ENCODE assay signal across 11 mouse cellular contexts in genomic region chr10:69579585-69579984, GRCm38 (mm10).
DNase-seq lines count a peak whose midpoint lies in the region; ATAC-seq lines count a peak whose summit lies in the region.
"Had no signal": no experiment of that assay in that cellular context is flagged by ENCODE, and none has a peak within 500 bp of the region (broad histone marks: within the 10 kb centered on the region; RNA-seq: fewer than 3 reads in every experiment).

No protein-coding gene starts in this region.

- H3K36me3 ChIP-seq in heart, embryonic 12.5 days, result peaks cover 3% of the 10 kb centered on the region; the same call in 1 of the 2 replicates
- no peaks in the 10 kb centered on the region for H3K36me3 ChIP-seq in midbrain, embryonic 12.5 days
- no peaks in the 10 kb centered on the region for H3K36me3 ChIP-seq in midbrain, embryonic 16.5 days (ENCODE audit: control insufficient read depth, insufficient read depth, low read length)
- H3K36me3 ChIP-seq in embryonic facial prominence, embryonic 14.5 days (ENCODE audit: control insufficient read depth, insufficient read depth, low read length), result no peaks in the 10 kb centered on the region
- H3K36me3 ChIP-seq: lung, embryonic 15.5 days had no signal

- 34% methylated on average over 12 of the region's 12 CpGs for WGBS in heart, embryonic 12.5 days
- 72% methylated on average over 12 of the region's 12 CpGs for WGBS in midbrain, embryonic 12.5 days
- 55% methylated on average over 12 of the region's 12 CpGs for WGBS in midbrain, embryonic 16.5 days
- WGBS in embryonic facial prominence, embryonic 14.5 days, result 54% methylated on average over 12 of the region's 12 CpGs

- H3K27me3 ChIP-seq in heart, embryonic 12.5 days (replicated peaks), result no peaks in the 10 kb centered on the region
- H3K27me3 ChIP-seq in midbrain, embryonic 12.5 days, result peaks cover 8% of the 10 kb centered on the region; the same call in 1 of the 2 replicates
- no peaks in the 10 kb centered on the region for H3K27me3 ChIP-seq in midbrain, embryonic 16.5 days (ENCODE audit: control insufficient read depth, insufficient read depth, low read depth, low read length)
- no peaks in the 10 kb centered on the region for H3K27me3 ChIP-seq in embryonic facial prominence, embryonic 14.5 days (replicated peaks; ENCODE audit: control insufficient read depth, insufficient read depth, low read length)
- H3K27me3 ChIP-seq: lung, embryonic 15.5 days; neural tube, embryonic 12.5 days had no signal

- H3K27ac ChIP-seq in heart, embryonic 12.5 days (ENCODE audit: poor library complexity, severe bottlenecking), result peak overlapping the region; percentile 61; the same call in 1 of the 2 replicates
- peak overlapping the region; percentile 46; the same call in 1 of the 2 replicates for H3K27ac ChIP-seq in midbrain, embryonic 12.5 days (replicated peaks)
- H3K27ac ChIP-seq in midbrain, embryonic 16.5 days (ENCODE audit: low read length), result no peak overlapping the region
- 0 out of 2 replicates have a peak overlapping the region, but pooled peaks have one; percentile 15 for H3K27ac ChIP-seq in embryonic facial prominence, embryonic 14.5 days (replicated peaks; ENCODE audit: low read depth, low read length)
- H3K27ac ChIP-seq: lung, embryonic 15.5 days; neural tube, embryonic 12.5 days had no signal

- H3K9me3 ChIP-seq in heart, embryonic 12.5 days (replicated peaks), result no peaks in the 10 kb centered on the region
- no peaks in the 10 kb centered on the region for H3K9me3 ChIP-seq in midbrain, embryonic 12.5 days
- no peaks in the 10 kb centered on the region for H3K9me3 ChIP-seq in midbrain, embryonic 16.5 days (replicated peaks; ENCODE audit: control insufficient read depth, low read length, poor library complexity, severe bottlenecking)
- no peaks in the 10 kb centered on the region for H3K9me3 ChIP-seq in embryonic facial prominence, embryonic 14.5 days (ENCODE audit: control insufficient read depth, low read length)
- H3K9me3 ChIP-seq: lung, embryonic 15.5 days; neural tube, embryonic 12.5 days had no signal

- peaks cover 63% of the 10 kb centered on the region for H3K4me1 ChIP-seq in heart, embryonic 12.5 days (replicated peaks)
- peaks cover 39% of the 10 kb centered on the region for H3K4me1 ChIP-seq in midbrain, embryonic 12.5 days
- peaks cover 43% of the 10 kb centered on the region for H3K4me1 ChIP-seq in midbrain, embryonic 16.5 days (ENCODE audit: control insufficient read depth, insufficient read depth, low read length)
- peaks cover 22% of the 10 kb centered on the region for H3K4me1 ChIP-seq in embryonic facial prominence, embryonic 14.5 days (ENCODE audit: control insufficient read depth, insufficient read depth, low read length)

- H3K4me3 ChIP-seq in heart, embryonic 12.5 days, result no peak overlapping the region
- no peak overlapping the region for H3K4me3 ChIP-seq in midbrain, embryonic 12.5 days
- H3K4me3 ChIP-seq in midbrain, embryonic 16.5 days (ENCODE audit: low read depth, low read length), result no peak overlapping the region
- no peak overlapping the region for H3K4me3 ChIP-seq in embryonic facial prominence, embryonic 14.5 days (ENCODE audit: low read depth, low read length)
- H3K4me3 ChIP-seq: lung, embryonic 15.5 days; neural tube, embryonic 12.5 days had no signal

- H3K9ac ChIP-seq in heart, embryonic 12.5 days, result peak overlapping the region; percentile 35; the same call in 1 of the 2 replicates
- no peak overlapping the region for H3K9ac ChIP-seq in midbrain, embryonic 12.5 days (replicated peaks)
- H3K9ac ChIP-seq in midbrain, embryonic 16.5 days (ENCODE audit: low read depth, low read length), result no peak overlapping the region
- H3K9ac ChIP-seq in embryonic facial prominence, embryonic 14.5 days (ENCODE audit: low read depth, low read length), result no peak overlapping the region
- H3K9ac ChIP-seq: lung, embryonic 15.5 days; neural tube, embryonic 12.5 days had no signal

- H3K4me2 ChIP-seq in heart, embryonic 12.5 days, result peak overlapping the region; percentile 43
- no peak overlapping the region for H3K4me2 ChIP-seq in midbrain, embryonic 12.5 days (replicated peaks)
- H3K4me2 ChIP-seq in midbrain, embryonic 16.5 days (ENCODE audit: low read length), result no peak overlapping the region
- H3K4me2 ChIP-seq in embryonic facial prominence, embryonic 14.5 days (ENCODE audit: low read depth, low read length), result no peak overlapping the region
- H3K4me2 ChIP-seq: lung, embryonic 15.5 days; neural tube, embryonic 12.5 days had no signal

- no peak for DNase-seq in heart, adult 18-20 months
- DNase-seq in embryonic facial prominence, embryonic 14.5 days (ENCODE audit: low spot score), result no peak
- DNase-seq in retina, postnatal 1 day, result peak; percentile 91

- ATAC-seq in heart, embryonic 12.5 days (ENCODE audit: insufficient number of reproducible peaks, low FRiP score), result no peak
- no peak for ATAC-seq in midbrain, embryonic 12.5 days (ENCODE audit: low FRiP score, low read depth)
- ATAC-seq in midbrain, embryonic 16.5 days, result no peak
- no peak for ATAC-seq in embryonic facial prominence, embryonic 14.5 days (ENCODE audit: low read depth)
- no peak for ATAC-seq in granulocyte monocyte progenitor cell, adult 5-6 weeks (replicated peaks; ENCODE audit: poor library complexity, severe bottlenecking)
- ATAC-seq in CD4-positive, CD25-positive, alpha-beta regulatory T cell, adult 4 months, result no peak
- ATAC-seq: intestine, embryonic 16.5 days had no signal
